Mouse (Mus musculus) kidney, adult 8-10 months (tissue): ENCODE measurements around the gene Agfg2.
"Not testable (repeated sequence)": the region's sequence is repeated elsewhere in the genome, so short reads cannot be mapped to it uniquely, and the experiment has no call there.

Source experiments
- DNase-seq, 2 experiments: peaks; one replicate each; pipeline ENCODE4 v3.0.0; 2022

The Agfg2 gene

GRCm38 (mm10) chr5:137642886-137643285, 41.6 kb downstream of the Agfg2 start:
- no peak for DNase-seq

- DNase-seq = peak in 1 of 2 experiments; percentile 39
These were observed 43.5 kb downstream of the Agfg2 start, which contains the start of gene Sap25 for GRCm38 (mm10) chr5:137641054-137641453. Gene Sap25 (plus strand): TSS chr5:137641334.

GRCm38 (mm10) chr5:137639472-137639871, 45.1 kb downstream of the Agfg2 start:
- DNase-seq = no peak

DNA sequence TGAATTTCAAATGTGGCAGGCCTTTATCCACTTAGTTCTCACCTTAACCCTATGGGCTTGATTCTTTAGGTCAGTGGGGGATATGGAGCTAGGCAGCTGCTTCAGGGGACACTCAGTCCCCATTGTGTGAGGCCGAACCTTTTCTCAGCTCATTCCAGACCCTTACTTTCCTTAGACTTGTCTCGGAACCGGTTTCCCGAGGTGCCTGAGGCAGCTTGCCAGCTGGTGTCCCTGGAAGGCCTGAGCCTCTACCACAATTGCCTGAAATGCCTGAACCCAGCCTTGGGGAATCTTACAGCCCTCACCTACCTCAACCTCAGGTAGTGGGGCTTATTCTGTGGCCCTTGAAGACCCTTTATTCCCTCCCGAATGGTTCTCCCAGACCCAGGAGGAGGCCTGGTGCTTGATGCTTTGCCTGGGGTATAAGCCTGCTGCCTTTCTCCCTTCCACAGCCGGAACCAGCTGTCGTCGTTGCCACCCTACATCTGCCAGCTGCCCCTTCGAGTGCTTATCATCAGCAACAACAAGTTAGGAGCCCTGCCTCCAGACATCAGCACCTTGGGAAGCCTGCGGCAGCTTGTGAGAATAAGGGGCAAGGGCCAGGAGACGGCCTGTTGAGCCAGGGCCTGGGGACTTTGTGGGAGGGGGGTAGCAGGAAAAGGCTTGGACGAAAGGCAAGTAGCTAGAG, 51.0 kb downstream of the Agfg2 start:
- no peak for DNase-seq

DNA sequence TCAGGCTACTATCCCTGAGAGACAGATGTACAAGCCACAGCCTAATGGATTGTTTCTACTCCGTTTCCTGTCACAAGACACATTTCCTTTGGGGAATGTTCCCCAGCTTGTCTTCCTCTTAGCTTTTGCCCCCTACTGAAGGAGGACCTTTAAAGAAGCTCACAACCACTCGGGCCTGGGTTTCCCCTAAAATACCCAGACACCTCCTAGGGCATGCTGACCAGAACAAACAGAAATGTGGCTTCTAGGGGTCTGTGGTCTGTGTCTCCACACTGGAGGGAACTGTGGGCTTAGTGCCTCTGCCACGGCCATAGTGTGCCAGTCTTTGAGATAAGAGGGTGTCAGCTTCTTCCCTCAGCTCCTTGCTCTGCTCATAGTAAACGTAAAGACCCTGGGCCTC, 52.9 kb downstream of the Agfg2 start:
- DNase-seq = no peak

DNA sequence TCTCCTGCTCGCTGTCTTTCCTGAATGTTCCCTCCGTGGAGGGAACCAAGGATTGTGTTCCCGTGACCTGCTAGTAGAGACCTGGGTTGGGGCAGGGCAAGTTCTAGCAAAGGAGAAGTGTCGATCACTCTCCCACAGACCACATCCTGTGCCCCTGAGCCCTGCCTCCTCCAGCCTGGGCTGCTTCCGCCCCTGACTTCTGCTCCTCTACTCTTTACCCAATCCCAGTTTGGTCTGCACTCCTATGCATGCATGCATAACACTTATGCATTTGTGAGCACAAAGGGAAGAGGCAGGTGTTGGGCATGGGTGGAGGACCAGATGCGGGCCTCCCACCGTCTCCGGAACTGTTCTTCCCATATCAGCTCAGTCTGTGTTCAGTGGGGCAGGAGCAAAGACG, 53.4 kb downstream of the Agfg2 start:
- DNase-seq = peak in 1 of 2 experiments; percentile 32

DNA sequence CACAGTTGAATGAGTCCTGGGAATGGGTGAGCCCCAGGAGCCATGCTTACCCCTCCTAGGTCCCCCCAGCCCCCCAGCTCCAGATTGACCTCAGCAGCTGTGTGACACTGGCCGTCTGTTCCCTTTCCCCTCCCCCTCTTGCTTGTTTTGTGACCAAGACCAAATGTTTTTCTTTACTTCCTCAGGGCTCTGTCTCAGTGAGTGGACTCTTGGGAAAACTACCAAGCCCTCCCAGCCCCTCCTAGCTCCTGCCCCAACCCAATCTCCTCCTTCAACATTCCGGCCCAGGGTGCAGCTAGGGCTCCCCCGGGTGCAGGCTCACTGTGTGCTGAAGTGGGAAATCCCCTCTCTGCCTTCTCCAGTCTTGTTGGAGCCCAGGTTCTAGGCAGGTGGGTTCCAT, 53.9 kb downstream of the Agfg2 start:
- peak; percentile 45 to 72 for DNase-seq

DNA sequence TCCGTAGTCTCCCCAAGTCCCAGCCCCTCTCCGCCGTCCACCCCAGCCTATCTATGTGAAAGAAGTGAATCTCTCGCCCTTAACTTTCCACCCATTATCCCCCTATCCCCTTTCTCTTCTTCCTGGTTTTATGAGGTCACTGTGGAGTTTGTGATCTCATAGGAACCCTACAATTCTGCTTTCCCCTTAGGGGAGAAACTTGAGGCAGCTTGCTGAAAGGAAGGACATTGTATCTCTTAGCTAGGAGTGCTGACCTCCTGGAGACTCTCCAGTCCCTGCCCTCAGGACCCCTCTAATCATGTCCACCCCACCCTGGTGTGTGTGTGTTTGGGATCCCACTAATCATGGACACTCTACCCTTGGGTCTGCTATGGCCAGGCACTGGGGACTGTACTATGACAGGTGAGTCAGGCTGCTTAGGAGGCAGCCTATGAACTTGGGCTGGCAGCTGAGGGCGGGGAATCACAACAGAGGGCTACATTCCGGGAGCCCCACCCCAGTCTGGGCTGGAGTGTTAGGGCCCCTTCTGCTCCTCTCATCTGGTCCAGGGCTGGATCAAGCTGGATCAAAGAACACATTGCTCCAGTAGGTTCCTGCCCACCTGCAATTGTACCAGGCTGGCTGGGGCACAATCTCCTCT, 54.5 kb downstream of the Agfg2 start:
- DNase-seq = peak; percentile 68 to 83

GRCm38 (mm10) chr5:137629306-137629721, 55.2 kb downstream of the Agfg2 start:
- peak; percentile 81 to 83 for DNase-seq

- DNase-seq = peak; percentile 100
These were observed 55.8 kb downstream of the Agfg2 start, which contains the start of the genes Fbxo24, Lrch4 and Gm20605 for GRCm38 (mm10) chr5:137628498-137629305. Gene Fbxo24 (minus strand): TSS chr5:137629002. Gene Lrch4 (plus strand): TSS chr5:137629121. Gene Gm20605 (plus strand): TSS chr5:137629175.

GRCm38 (mm10) chr5:137627991-137628390, 56.5 kb downstream of the Agfg2 start:
- peak; percentile 32 to 36 for DNase-seq

GRCm38 (mm10) chr5:137623937-137624530, 60.5 kb downstream of the Agfg2 start:
- DNase-seq = no peak

DNA sequence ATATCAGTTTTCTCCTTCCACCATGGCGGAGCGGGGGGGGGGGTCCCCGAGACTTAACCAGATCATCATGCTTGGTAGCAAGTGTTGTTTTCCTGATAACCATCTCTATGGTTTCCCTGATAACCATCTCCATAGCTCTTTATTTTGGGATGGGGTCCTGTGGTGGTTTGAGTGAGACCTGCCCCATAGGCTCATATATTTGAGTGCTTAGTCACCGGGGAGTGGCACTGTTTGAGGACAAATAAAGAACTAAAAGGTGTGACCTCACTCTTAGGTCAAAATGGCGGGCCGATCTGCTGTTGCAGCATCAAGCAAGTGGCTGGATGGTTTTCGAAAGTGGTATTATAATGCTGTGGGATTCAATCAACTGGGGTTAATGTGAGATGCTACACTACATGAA, 69.2 kb downstream of the Agfg2 start:
- no peak for DNase-seq

DNA sequence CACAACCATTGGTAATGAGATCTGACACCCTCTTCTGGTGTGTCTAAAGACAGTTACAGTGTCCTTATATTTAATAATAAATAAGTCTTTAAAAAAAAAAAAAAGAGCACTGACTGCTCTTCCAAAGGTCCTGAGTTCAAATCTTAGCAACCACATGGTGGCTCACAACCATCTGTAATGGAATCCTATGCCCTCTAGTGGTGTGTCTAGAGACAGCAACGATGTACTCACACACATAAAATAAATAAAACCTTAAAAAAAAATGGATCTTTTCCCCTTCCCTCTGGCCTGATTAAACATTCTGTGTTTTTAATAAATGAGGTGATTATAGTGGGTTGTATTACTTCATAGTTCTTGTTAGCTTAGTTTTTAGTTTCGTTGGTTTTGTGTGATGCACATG, 69.6 kb downstream of the Agfg2 start:
- DNase-seq = not testable (repeated sequence)

DNA sequence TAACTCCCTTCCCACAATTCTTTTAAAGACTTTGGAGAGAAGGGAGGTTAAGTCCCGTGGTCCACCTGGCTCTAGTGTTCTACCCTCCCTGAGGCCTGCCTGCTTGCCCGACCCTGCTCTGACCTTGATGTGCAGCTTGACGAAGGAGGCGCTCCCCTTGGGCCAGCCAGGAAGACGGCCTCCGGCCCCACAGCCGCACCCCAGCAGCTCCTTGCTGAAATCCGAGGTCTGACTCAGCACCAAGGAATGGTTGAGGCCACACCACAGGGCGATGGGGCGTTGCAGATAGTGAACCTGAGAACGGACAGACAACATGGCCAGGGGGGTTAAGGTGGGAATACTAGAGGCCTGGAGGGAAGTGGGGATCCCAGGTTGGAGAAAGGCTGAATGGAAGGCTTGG, 71.0 kb downstream of the Agfg2 start, which contains the start of gene Pcolce:
TSS of gene Pcolce (minus strand) at position 235 of the 400 bp plus-strand sequence.
- DNase-seq = no peak

GRCm38 (mm10) chr5:137613076-137613475, 71.5 kb downstream of the Agfg2 start:
- DNase-seq = no peak

DNA sequence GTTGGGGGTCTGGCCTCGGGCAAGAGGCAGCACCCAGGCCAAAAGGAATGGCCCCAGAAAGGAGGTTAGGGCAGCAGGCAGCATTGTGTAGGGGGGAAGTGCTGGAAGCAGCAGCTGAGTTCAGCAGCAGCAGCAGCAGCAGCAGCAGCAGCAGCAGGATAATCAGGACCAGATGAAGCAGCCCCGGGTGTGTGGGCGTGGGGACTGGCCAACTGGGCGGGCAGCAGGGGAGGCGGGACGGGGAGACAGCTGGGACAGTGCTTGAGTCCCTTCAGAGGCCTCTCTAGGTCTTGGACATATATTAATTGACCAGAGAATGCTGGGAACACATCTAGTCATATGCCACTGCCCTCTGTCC, 73.3 kb downstream of the Agfg2 start:
- DNase-seq = peak; percentile 35 to 44

GRCm38 (mm10) chr5:137610548-137611244, 73.8 kb downstream of the Agfg2 start:
- DNase-seq = peak; percentile 72 to 80

- no peak for DNase-seq
These were observed 74.5 kb downstream of the Agfg2 start for GRCm38 (mm10) chr5:137610056-137610455.

DNA sequence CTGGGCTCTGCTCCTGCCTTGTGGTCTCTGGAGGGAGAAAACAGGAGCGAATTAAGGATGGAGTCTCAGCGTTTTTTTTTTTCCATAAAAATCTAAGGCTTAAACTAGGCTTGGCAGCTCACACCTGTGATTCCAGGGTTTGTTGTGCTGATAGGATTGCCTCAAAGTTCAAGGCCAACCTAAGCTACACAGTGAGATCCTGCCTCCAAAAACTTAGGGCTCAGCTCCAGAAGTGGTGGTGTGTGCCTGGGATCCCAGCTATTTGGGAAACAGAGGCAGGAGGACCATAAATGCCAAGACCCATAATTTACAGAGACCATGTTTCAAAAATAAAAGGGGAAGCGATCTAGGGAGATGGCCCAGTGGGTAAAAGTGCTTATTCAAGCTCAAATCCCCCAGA, 75.2 kb downstream of the Agfg2 start:
- no peak for DNase-seq

- DNase-seq = no peak
These were observed 75.8 kb downstream of the Agfg2 start for GRCm38 (mm10) chr5:137608654-137609190.
